Mouse (Mus musculus) 3T3-L1 (cell line): ENCODE results near the gene Ms4a4d.
"Not testable (repeated sequence)": the region's sequence is repeated elsewhere in the genome, so short reads cannot be mapped to it uniquely, and the experiment has no call there.

Source experiments
- DNase-seq: peaks from one replicate; pipeline ENCODE4 v3.0.0-alpha.2; 2015; ENCODE audit warnings: low read depth, low spot score

Ms4a4d gene

GRCm38 (mm10) chr19:11536593-11536992 is at the start of gene Ms4a4d:
TSS of gene Ms4a4d (plus strand) at chr19:11536801.
- peak; percentile 16 for DNase-seq

- no peak for DNase-seq
These were observed 45.0 kb upstream of the Ms4a4d start for GRCm38 (mm10) chr19:11491406-11492189.

GRCm38 (mm10) chr19:11492671-11493070 is 43.9 kb upstream of the Ms4a4d start:
- no peak for DNase-seq

- no peak for DNase-seq
These were observed 42.1 kb upstream of the Ms4a4d start for GRCm38 (mm10) chr19:11494519-11494918.

GRCm38 (mm10) chr19:11496361-11496760 is 40.2 kb upstream of the Ms4a4d start:
- DNase-seq: no peak

- DNase-seq: not testable (repeated sequence)
These were observed 39.3 kb upstream of the Ms4a4d start for GRCm38 (mm10) chr19:11497300-11497699.

GRCm38 (mm10) chr19:11500796-11501195 is 35.8 kb upstream of the Ms4a4d start:
- DNase-seq: no peak

- no peak for DNase-seq
These were observed 35.3 kb upstream of the Ms4a4d start for GRCm38 (mm10) chr19:11501326-11501725.

- no peak for DNase-seq
These were observed 31.7 kb upstream of the Ms4a4d start for GRCm38 (mm10) chr19:11504857-11505256.

- DNase-seq: no peak
These were observed 23.1 kb upstream of the Ms4a4d start for GRCm38 (mm10) chr19:11513458-11513857.

- DNase-seq: no peak
These were observed 20.4 kb upstream of the Ms4a4d start, which contains the start of gene Ms4a6b for GRCm38 (mm10) chr19:11516246-11516645. TSS of gene Ms4a6b (plus strand) at chr19:11516512.

- DNase-seq: no peak
These were observed 19.8 kb upstream of the Ms4a4d start for GRCm38 (mm10) chr19:11516845-11517244.

GRCm38 (mm10) chr19:11517373-11517772 is 19.2 kb upstream of the Ms4a4d start:
- DNase-seq: not testable (repeated sequence)

- not testable (repeated sequence) for DNase-seq
These were observed 18.2 kb upstream of the Ms4a4d start for GRCm38 (mm10) chr19:11518356-11518755.

GRCm38 (mm10) chr19:11520146-11520545 is 16.5 kb upstream of the Ms4a4d start:
- DNase-seq: no peak

- no peak for DNase-seq
These were observed 3.2 kb upstream of the Ms4a4d start for GRCm38 (mm10) chr19:11533421-11533820.

GRCm38 (mm10) chr19:11533888-11534445 is 2.6 kb upstream of the Ms4a4d start:
- no peak for DNase-seq

- no peak for DNase-seq
These were observed 735 bp downstream of the Ms4a4d start for GRCm38 (mm10) chr19:11537336-11537735.

GRCm38 (mm10) chr19:11540166-11540821 is 3.7 kb downstream of the Ms4a4d start:
- not testable (repeated sequence) for DNase-seq

- DNase-seq: not testable (repeated sequence)
These were observed 7.8 kb downstream of the Ms4a4d start for GRCm38 (mm10) chr19:11544383-11544782.

GRCm38 (mm10) chr19:11547911-11548310 is 11.3 kb downstream of the Ms4a4d start:
- DNase-seq: no peak

- no peak for DNase-seq
These were observed 18.1 kb downstream of the Ms4a4d start for GRCm38 (mm10) chr19:11554726-11555125.

GRCm38 (mm10) chr19:11559560-11559959 is 23.0 kb downstream of the Ms4a4d start:
- DNase-seq: not testable (repeated sequence)
